Mouse (Mus musculus) limb, embryonic 15.5 days (tissue): ENCODE measurements around the gene Prr7. TPM values are rescaled to one million over a fixed set of nuclear protein-coding genes. Genes with fewer than 3 reads are reported as not detected.

Experiments
- ATAC-seq: fragments of 200-750 bp; cut with Nextera tagmentation; 2 replicates; pipeline ENCODE4 v1.8.0; 2017; ENCODE audit warnings: low read depth, moderate TSS enrichment; ENCODE audit not compliant: insufficient number of reproducible peaks, low FRiP score, low TSS enrichment
- H3K27ac ChIP-seq: fragments of 300-500 bp; sonication (generic); 2 replicates; pipeline ENCODE4 v1.5.1; 2015; ENCODE audit warnings: moderate library complexity, mild to moderate bottlenecking, inconsistent platforms
- H3K27me3 ChIP-seq: fragments of 300-500 bp; sonication (generic); 2 replicates; pipeline ENCODE4 v1.6.1; 2015; ENCODE audit warnings: inconsistent platforms
- H3K36me3 ChIP-seq: fragments of 300-500 bp; sonication (generic); 2 replicates; pipeline ENCODE4 v1.6.1; 2015; ENCODE audit warnings: inconsistent platforms
- H3K4me1 ChIP-seq: fragments of 300-500 bp; sonication (generic); 2 replicates; pipeline ENCODE4 v1.6.1; 2015; ENCODE audit warnings: inconsistent platforms
- H3K4me2 ChIP-seq: fragments of 300-500 bp; sonication (generic); 2 replicates; pipeline ENCODE4 v1.6.1; 2015; ENCODE audit warnings: mild to moderate bottlenecking, inconsistent platforms
- H3K4me3 ChIP-seq: fragments of 300-500 bp; sonication (generic); 2 replicates; pipeline ENCODE4 v1.5.1; 2015; ENCODE audit warnings: mild to moderate bottlenecking, inconsistent platforms
- H3K9ac ChIP-seq: fragments of 300-500 bp; sonication (generic); 2 replicates; pipeline ENCODE4 v1.6.1; 2015; ENCODE audit warnings: inconsistent platforms
- H3K9me3 ChIP-seq: fragments of 300-500 bp; sonication (generic); 2 replicates; pipeline ENCODE4 v1.6.1; 2016; ENCODE audit warnings: inconsistent platforms
- WGBS: fragments of 180-500 bp; shearing (Covaris S2); methylation state at CpG from one replicate; pipeline ENCODE4 v1.1.7; 2015; 5-methylcytosine and 5-hydroxymethylcytosine counted together
- polyA plus RNA-seq: library from polyadenylated mRNA; unstranded; fragments of >200 nt; fragmentation: Nextera tagmentation; extraction: Ambion mirVana; gene quantifications from 2 replicates; pipeline ENCODE4 v1.2.1, GENCODE M21; 2015

Gene Prr7
- polyA plus RNA-seq = 0.38 and 1.2 TPM in 2 replicates

DNA sequence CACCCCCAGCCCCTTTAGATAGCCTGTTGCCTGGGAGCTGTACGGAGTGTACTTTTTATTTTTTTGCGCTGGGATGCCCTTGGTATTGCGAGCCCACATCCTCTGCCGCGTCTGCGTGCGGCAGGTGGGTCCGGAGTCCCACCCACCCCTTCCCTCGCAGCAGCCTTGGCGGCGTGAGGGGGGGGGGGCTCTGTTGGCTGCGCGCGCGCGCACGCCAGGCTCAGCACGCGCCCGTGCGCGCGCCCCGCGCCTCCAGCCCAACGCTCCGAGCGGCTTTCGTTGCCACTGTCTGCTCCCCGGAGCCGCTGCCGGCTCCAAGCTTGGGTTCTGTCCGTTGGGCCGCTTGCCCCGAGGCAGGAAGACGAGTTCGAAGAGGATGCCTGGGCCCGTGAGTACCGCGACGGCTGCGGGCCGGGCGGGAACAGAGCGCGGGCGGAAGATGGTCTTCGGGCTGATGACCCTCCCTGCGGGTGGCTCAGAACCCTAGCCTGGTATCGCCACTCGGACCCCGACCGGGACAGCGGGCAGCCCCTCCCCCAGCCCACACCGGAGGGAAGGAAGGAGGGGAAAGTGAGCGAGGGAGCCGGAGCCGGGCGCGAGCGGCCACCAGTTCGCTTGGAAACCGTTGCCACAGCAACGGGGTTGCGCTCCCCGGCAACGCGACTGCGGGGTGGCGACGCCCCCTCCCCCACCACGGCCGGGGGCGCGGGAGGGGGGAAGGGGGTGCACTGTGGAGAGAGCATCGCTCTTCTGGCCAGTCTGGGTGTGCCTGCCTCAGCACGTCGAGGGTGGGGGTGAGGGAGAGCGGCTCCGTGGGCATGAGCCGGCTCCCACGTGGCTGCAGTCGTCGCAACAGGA lies at the start of gene Prr7:
Gene Prr7 (plus strand): TSS at position 241 of the 858 bp plus-strand sequence.
- Histone ChIP-seq H3K9me3 (no peaks in the 10 kb centered on the region), H3K9ac (peak within 1 kb of the TSS; percentile 67), H3K4me3 (peak within 1 kb of the TSS; percentile 70), H3K36me3 (peaks cover 29% of the 10 kb centered on the region), H3K27ac (peak within 1 kb of the TSS; percentile 81), H3K4me2 (peak within 1 kb of the TSS; percentile 95), H3K4me1 (peaks cover 21% of the 10 kb centered on the region), H3K27me3 (no peaks in the 10 kb centered on the region)
- WGBS = under 1% methylated on average over 77 of the region's 84 CpGs
- peak; percentile 35; the same call in 1 of the 2 replicates for ATAC-seq

DNA sequence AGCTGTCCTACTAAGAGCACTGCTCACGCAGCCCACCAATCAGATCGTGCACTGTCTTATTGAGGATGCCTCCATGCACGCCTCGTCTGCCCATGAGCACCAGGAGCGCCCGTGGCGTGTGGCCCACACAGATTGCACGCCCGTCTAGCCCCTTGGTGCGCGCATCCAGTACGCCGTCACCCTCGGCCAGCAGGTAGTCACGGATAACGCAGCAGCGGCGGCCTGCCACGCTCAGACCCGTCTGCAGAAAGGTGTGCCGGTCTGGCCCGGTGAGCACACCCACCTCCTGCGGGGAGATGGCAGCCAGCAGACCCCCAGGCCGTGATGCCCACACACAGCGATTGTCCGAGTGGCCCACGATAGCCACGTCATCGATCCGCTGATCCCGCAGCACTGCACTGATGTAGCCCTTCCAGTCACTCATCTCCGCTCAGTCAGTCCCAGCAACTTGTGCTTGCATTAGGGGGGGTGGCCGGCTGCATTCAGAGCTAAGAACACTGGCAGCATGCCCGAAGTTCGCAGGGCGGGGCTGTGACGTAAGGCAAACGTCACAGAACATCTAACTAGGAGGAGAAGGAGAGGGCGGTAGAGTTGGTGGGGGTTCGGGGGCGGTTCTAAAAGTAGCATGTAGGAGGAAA lies 49.2 kb upstream of the Prr7 start, which contains the start of gene Pfn3:
Gene Pfn3 (minus strand): TSS at position 490 of the 638 bp plus-strand sequence.
- Histone ChIP-seq H3K36me3 (no peaks in the 10 kb centered on the region), H3K9me3 (no peaks in the 10 kb centered on the region), H3K27ac (no peak within 1 kb of the TSS), H3K4me2 (peak within 1 kb of the TSS; percentile 60), H3K27me3 (peaks cover 32% of the 10 kb centered on the region), H3K4me3 (peak within 1 kb of the TSS; percentile 37), H3K4me1 (peaks cover 15% of the 10 kb centered on the region), H3K9ac (0 out of 2 replicates have a peak within 1 kb of the TSS, but pooled peaks have one; percentile 10)
- no peak for ATAC-seq
- WGBS = 11% methylated on average over 41 of the region's 41 CpGs

DNA sequence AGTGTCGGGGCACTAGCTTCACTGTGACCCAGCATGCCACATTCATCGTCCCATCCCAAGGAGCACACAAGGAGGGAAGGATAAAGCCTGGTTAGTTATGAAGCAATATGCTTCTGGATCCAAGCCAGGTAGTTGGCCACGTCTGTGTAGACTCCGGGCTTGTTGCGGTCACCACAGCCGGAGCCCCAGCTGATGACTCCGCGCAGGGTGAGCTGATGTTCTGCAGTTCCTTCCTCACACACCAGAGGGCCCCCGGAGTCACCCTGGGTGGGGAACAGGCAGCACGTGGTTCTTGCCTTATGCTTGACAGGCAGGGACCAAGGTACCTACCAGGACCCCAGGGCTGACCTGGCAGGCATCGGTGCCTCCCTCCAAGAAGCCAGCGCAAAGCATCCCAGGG lies 46.1 kb upstream of the Prr7 start:
- H3K4me3 ChIP-seq = no peak overlapping the region
- peaks cover 59% of the 10 kb centered on the region for H3K27me3 ChIP-seq
- 9% methylated on average over 12 of the region's 12 CpGs for WGBS
- H3K4me2 ChIP-seq = 0 out of 2 replicates have a peak overlapping the region, but pooled peaks have one; percentile 21
- no peak for ATAC-seq
- H3K9ac ChIP-seq = no peak overlapping the region
- H3K27ac ChIP-seq = no peak overlapping the region
- no peaks in the 10 kb centered on the region for H3K9me3 ChIP-seq
- H3K36me3 ChIP-seq = no peaks in the 10 kb centered on the region
- H3K4me1 ChIP-seq = peaks cover 33% of the 10 kb centered on the region

DNA sequence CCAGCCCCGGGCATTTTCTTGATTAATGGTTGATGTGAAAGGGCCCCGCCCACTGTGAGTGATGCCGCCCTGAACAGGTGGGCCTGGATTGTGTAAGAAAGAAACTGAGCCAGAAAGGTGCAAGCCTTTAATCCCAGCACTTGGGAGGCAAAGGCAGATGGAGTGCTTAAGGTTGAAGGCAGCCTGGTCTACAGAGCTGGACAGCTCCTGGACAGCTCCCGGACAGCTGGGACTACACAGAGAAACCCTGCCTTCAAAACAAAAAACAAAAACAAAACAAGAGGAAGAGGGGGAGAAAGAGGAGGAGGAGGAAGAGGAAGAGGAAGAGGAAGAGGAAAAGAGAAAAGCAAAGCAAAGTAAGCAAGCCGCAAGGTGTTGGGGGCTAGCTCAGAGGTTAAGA lies 44.9 kb upstream of the Prr7 start:
- no peaks in the 10 kb centered on the region for H3K9me3 ChIP-seq
- no peak for ATAC-seq
- H3K27me3 ChIP-seq = peaks cover 52% of the 10 kb centered on the region
- 71% methylated on average over 5 of the region's 5 CpGs for WGBS
- H3K4me1 ChIP-seq = peaks cover 33% of the 10 kb centered on the region
- H3K4me3 ChIP-seq = no peak overlapping the region
- no peaks in the 10 kb centered on the region for H3K36me3 ChIP-seq
- H3K9ac ChIP-seq = no peak overlapping the region
- H3K4me2 ChIP-seq = no peak overlapping the region
- H3K27ac ChIP-seq = no peak overlapping the region

DNA sequence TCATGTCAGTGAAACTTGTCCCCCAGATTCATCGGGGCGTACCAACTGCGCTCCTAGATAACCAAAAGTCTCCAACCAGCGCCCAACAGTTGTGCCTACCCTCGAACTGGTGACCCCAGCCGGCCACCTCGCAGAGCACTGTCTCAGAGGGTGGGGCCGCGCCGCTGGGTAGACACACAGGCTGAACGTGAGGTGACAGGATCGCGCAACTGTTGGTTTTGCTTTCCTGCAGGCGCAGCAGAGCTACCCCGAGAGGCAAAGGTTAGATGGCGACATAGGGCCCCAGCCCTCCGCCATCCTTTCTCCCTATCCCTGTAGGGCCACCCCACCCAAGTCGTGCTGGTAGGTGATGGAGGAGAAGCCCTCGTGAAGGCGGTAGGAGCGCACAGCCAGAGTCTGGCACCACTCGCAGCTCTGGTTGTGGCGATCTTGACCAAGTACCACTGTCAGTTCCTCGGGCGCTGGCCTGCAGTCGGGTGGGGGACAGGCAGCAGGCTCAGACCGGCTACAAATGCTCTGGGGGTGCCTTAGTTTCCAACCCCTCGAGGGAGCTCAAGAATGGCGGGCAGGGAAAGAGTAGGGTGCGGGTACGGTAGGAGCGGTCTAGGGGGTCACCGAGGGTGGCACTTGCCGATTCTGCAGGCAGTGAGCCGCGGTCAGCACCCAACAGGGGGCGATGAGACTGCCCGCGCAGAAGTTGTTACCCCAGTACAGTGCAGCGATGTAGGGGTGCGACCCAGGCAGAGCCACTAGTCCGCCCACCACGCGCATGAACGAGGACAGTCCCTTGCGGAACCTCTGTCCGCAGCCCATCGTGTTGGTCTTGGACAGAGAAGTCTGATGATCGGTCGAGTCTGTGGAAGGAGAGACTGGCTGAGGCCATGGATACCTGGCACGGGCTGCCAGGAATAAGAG lies 43.8 kb upstream of the Prr7 start:
- peaks cover 46% of the 10 kb centered on the region for H3K27me3 ChIP-seq
- H3K27ac ChIP-seq = no peak overlapping the region
- WGBS = 29% methylated on average over 51 of the region's 51 CpGs
- no peak overlapping the region for H3K9ac ChIP-seq
- H3K4me1 ChIP-seq = peaks cover 25% of the 10 kb centered on the region
- peak overlapping the region; percentile 29 for H3K4me3 ChIP-seq
- no peak for ATAC-seq
- no peaks in the 10 kb centered on the region for H3K9me3 ChIP-seq
- peak overlapping the region; percentile 43 for H3K4me2 ChIP-seq
- no peaks in the 10 kb centered on the region for H3K36me3 ChIP-seq

DNA sequence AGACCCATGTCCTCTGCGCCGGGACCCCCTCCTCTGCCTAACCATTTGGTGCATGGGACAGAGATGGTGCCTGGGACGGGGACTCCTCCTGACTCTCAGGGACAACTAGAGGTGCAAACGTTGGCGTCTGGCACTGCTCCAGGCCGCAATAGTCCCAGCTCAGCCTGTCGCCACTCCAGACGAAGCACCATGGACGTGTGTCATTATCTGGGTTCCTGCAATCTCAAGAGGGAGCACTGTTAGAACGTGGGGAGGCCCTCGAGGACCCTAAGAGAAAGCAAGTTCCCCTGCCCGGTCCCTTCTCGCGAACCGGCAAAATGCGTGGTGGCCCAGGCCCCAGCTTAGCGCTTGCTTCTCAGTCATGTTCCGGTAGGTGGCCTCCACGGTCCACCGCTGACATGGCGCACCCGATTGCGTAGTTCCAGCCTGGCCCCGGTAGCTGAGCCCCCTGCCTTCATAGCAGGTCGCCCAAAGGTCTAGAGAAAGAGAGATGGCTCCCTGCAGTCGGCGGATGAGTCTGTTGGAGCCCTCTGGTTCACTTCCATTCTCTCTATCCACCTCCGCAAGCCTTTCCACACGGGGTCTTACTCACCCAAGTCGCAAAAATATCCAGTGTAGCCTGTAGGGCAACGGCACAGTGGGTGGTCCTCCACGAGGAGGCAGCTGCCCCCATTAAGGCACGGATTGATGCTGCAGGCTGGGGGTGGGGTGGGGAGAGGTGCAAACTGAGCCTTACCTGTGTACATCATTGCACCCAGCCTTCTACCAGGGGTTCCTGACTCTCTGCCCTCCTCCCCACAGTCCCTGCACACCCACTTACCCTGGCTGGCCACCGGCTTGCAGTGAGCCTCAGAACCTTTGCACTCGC lies 42.9 kb upstream of the Prr7 start:
- Histone ChIP-seq H3K4me1 (peaks cover 24% of the 10 kb centered on the region), H3K4me3 (peak overlapping the region; percentile 29), H3K9ac (no peak overlapping the region), H3K36me3 (no peaks in the 10 kb centered on the region), H3K4me2 (peak overlapping the region; percentile 43), H3K9me3 (no peaks in the 10 kb centered on the region), H3K27ac (no peak overlapping the region), H3K27me3 (peaks cover 46% of the 10 kb centered on the region)
- no peak for ATAC-seq
- WGBS = 7% methylated on average over 35 of the region's 35 CpGs

DNA sequence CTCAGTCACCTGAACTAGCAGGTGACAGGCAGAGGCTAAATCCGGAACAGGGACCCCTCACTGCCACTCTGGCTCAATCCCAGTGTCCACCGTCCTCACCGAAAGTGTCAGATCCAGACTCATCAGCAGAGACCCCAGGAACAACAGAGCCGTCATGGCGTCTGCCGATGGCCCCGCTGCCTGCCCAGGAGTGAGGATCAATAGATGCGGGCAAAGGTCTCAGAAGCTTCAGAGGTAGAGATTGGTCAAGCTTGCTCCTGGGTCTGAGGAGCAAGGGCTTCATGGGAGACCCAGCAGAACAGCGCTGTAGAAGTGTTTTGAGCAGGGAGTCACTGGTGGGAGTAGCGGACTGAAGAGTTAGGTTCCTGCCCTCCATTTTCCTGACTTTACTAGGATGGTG lies 37.5 kb upstream of the Prr7 start, which contains the start of gene F12:
Gene F12 (minus strand): TSS at position 181 of the 400 bp plus-strand sequence.
- no peak within 1 kb of the TSS for H3K9ac ChIP-seq
- peaks cover under 1% of the 10 kb centered on the region; the same call in 1 of the 2 replicates for H3K4me1 ChIP-seq
- H3K4me2 ChIP-seq = no peak within 1 kb of the TSS
- no peak within 1 kb of the TSS for H3K4me3 ChIP-seq
- H3K27ac ChIP-seq = no peak within 1 kb of the TSS
- no peaks in the 10 kb centered on the region for H3K36me3 ChIP-seq
- H3K9me3 ChIP-seq = no peaks in the 10 kb centered on the region
- ATAC-seq = no peak
- 89% methylated on average over 10 of the region's 10 CpGs for WGBS
- H3K27me3 ChIP-seq = peaks cover 11% of the 10 kb centered on the region

DNA sequence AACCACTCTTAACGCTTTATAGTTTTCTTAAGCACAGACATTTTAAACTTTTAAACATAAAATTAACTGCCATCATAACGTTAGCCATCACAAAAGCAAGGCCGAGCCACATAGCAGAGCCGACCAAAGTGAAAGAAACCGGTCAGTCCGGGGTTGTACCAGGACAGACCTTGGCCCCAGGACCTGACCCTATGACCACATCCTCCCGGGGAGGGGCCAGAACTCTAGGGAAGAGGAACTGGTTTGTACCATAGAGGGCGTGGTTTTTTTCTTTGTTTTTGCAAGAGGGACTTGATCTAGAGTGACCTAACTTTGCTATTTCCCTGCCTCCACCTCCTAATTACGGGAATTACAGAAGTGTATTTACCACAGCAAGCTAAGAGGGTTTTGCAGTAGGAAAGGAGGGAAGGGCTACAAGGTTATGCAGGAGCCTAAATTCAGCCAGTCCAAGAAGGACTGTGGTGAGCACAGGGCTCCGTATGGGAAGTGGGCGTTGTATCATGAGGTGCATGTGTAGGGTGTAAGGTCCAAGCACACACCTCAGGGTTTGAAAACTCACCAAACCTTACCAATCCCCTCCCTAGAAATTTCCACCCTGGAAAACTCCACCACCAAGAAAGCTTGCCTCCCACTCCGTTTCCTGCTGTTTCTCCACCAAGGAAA lies 34.7 kb upstream of the Prr7 start:
- Histone ChIP-seq H3K4me2 (no peak overlapping the region), H3K9me3 (no peaks in the 10 kb centered on the region), H3K4me3 (no peak overlapping the region), H3K4me1 (no peaks in the 10 kb centered on the region), H3K9ac (no peak overlapping the region), H3K36me3 (no peaks in the 10 kb centered on the region), H3K27me3 (no peaks in the 10 kb centered on the region), H3K27ac (no peak overlapping the region)
- 57% methylated on average over 12 of the region's 12 CpGs for WGBS
- no peak for ATAC-seq

DNA sequence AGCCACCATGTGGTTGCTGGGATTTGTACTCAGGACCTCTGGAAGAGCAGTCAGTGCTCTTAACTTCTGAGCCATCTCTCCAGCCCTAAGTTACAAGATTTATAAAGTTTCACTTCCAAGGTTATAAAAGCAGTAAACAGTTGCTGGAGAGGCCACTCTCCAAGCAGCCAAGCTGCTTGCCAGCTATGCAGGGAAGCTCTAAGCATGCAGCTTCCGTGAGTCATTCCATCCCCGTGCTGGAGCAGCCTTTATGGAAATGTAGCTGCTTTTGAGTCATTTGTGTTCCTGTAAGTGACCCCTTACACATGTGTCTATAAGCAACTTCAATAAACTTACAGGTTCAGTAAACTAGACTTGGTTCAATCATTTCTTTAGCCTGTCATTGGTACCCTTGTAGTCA lies 33.5 kb upstream of the Prr7 start:
- Histone ChIP-seq H3K9ac (no peak overlapping the region), H3K27ac (no peak overlapping the region), H3K4me3 (no peak overlapping the region), H3K4me1 (no peaks in the 10 kb centered on the region), H3K9me3 (no peaks in the 10 kb centered on the region), H3K4me2 (no peak overlapping the region), H3K27me3 (no peaks in the 10 kb centered on the region), H3K36me3 (no peaks in the 10 kb centered on the region)
- 64% methylated on average over 2 of the region's 2 CpGs for WGBS
- no peak for ATAC-seq

DNA sequence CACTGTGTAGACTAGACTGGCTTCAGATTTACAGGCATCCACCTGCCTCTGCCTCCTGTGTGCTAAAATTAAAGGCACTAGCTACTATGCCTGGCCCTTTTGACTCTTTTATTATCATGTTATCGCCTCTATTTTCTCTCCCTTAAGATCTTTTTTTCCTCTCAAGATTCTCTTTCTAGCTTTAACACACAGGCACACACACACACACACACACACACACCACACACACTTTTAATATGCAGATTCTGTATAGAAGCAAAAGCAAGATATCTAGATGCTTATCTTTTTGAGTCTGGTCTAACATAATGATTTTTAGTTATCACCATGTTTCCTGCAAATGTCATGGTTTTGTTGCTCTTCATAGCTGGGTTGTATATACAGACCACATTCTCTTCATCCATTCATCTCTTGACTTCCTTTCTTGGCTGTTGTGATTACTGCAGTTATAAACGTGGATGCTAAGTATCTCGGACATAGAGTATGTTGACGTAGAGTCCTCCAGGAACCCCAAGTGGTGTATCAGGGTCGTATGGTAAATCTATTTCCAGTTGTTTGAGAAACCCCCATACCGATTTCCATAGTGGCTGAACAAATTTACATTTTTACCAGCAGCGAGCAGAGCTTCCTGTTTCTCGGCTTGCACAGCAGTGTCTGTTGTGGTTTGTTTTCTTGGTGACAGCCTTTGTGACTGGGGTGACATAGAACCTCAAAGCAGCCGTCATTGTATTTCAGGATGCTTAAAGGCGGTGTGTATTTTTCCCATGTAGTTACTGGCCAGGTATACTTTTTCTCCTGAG lies 32.0 kb upstream of the Prr7 start:
- ATAC-seq = no peak
- H3K9ac ChIP-seq = no peak overlapping the region
- no peaks in the 10 kb centered on the region for H3K9me3 ChIP-seq
- H3K4me3 ChIP-seq = no peak overlapping the region
- no peak overlapping the region for H3K4me2 ChIP-seq
- H3K36me3 ChIP-seq = no peaks in the 10 kb centered on the region
- 71% methylated on average over 10 of the region's 10 CpGs for WGBS
- no peaks in the 10 kb centered on the region for H3K4me1 ChIP-seq
- no peaks in the 10 kb centered on the region for H3K27me3 ChIP-seq
- no peak overlapping the region for H3K27ac ChIP-seq
